Mouse (Mus musculus) embryo, embryonic 10.5 days (tissue): ENCODE data around the gene Foxa3.

Experiments
- DNase-seq: peaks from one replicate; pipeline ENCODE4 v3.0.0-alpha.2; 2015; ENCODE audit warnings: low spot score

Gene Foxa3

DNA sequence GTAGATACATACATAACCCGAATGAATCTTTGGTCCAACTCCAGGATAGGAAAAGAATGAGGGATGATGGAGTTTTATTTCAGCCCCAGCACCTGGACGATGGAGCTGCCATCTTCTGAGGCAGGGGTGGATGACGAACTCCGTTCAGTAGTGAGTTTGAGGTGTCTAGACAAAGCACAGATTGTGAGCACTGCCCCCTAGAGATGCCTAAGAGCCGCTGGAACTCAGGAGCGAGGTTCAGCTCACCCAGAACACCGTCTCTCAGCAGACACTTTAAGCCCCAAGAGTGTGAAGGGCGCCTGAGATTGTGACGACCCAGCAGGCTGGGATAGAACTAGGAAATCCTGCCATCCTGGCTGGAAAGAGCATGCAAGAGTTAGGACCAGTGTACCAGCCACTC is 24.5 kb downstream of the Foxa3 start:
- DNase-seq, result no peak

DNA sequence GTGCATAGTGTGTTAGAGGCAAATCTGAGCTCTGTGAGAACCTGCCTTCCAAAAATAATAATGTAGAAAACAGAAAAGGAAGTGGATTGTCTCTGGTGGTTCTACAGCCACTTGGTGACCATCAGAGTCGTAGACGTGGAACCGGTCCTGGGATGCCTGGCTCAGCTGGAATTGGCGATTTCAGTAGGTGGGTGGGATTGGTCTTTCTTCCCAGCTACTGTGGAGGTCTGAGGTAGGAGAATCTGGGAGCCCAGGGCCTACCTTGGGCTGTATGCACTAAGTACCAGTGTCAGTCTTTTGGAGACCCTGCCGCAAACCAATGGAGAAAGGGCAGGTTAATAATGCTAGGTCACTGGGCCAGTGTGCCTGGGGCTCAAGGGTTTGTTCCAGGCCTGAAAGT is 30.3 kb downstream of the Foxa3 start:
- DNase-seq, result no peak

DNA sequence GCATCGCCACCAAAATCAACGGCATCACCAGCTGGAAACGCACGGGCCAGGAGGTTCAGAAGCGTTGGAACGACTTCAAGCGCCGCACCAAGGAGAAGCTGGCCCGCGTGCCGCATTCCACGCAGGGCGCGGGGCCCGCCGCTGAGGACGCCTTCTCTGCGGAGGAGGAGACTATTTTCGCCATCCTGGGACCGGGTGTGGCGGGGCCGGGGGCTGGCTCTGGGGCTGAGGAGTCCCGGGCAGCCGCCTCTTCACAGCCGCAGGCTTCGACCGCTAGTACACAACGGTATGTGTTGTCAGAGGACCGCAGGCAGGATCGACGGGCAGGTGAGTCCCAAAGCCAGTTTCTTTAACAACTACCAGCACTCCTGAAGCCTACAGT is 31.1 kb downstream of the Foxa3 start:
- no peak for DNase-seq

DNA sequence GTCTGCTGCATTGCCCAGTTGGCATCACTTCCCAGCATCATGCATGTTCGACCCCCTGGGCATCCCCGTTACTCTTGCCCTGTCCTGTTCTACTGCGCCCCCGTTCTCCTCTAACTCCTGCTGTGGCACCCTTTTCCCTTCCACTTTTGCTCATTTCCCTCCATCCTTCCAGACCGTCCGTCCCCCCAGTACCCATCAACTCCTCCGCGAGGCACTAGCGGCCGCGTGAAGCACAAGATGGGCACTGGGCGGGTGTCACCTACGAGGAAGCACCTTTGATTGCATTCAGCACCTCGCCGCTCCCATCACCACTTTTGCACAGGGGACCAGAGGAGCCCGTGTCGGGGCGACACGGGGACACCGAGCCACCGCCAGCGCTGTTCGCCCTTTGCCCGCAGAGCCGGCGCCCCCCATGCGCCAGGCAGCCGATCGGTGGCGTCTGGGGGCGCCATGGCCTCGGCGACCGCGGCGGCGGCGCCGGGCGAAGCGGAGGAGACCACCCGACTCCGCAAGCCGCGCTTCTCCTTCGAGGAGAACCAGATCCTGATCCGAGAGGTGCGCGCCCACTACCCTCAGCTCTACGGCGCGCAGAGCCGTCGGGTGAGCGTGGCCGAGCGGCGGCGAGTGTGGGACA is 31.6 kb downstream of the Foxa3 start:
- DNase-seq, result no peak

DNA sequence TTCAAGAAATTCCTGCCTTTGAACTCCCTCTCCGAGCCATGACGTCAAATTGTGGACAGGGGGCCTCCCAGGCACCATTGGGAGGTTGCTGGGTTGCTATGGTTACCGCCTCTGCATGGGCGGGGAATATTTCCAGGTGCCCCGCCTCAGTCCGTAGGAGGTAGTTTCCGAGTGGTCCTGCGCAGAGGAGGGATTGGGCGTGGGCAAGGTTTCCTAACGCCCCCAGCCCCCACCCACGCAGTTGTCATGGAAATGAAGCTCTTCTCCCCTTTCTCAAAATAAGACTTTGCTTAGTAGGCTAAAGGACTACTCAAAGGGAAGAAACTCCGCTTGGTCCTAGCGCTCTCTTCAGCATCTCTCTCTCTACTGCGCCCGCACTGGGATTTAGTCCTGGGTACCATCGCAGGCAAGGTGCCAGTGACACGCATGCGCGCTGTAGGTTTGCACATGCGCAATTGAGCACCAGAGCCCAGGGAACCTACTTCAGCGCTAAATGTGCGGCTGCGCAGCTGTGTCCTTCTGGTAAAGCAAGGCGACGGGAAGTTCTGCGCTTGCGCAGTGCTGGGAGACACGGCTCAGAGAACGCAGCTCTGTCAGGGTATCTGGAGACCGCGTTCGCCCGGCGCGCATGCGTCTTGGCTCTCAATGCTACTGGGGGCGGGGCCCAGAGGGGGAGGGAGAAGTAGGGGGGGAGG is 32.6 kb downstream of the Foxa3 start, which contains the start of gene Mypop:
Mypop (plus strand) TSS at position 645 of the 695 bp plus-strand sequence.
- peak; percentile 100 for DNase-seq

DNA sequence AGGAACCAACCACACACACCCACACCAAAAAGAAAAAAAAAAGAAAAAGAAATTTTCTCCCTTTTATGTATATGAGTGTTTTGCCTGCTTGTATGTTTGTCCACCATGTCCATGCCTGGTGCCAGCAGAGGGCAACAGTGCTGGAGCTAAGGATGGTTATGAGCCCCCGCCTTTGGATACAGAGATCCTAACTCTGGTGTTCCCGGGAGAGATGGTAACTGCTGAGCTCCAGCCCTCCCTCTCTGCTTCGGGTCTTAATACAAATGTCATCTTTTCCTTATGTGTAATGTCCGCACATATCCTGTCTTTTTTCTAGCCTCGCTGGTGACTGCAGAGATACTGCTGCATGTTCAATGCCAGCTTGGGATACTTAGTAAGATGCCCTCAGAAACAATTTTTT is 33.3 kb downstream of the Foxa3 start:
- DNase-seq, result no peak

DNA sequence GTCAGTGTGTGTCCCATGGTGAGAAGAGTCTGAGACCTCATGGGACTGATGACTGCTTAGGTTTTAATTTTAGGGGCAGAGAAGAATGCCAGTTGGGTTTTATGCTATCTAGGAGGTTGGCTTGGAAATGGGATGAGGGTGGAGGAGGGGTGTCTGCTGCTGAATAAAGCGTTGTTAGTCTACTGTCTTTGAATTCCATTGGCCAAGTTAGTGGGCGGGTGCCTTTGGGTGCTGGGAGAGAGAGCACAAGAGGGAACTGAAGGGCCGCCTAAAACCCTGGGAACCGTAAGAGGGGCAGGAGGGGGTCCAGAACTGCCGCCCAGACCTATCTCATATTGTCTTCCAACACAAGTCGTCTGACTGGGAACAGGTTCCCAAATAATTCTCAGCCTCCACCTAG is 34.6 kb downstream of the Foxa3 start:
- no peak for DNase-seq

DNA sequence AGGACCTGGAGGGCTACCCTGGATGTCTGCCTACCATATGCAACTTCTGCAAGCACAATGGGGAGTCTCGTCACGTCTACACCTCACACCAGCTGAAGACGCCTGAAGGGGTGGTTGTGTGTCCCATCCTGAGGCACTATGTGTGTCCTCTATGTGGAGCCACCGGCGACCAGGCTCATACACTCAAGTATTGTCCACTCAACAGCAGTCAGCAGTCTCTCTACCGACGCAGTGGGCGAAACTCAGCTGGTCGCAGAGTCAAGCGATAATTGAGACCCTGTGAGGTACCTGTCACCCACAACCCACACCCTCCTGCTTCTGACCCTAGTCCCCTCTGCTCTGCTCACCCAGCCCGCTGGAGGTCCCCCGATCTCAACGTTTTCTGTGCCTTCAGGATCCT is 35.6 kb downstream of the Foxa3 start:
- no peak for DNase-seq

DNA sequence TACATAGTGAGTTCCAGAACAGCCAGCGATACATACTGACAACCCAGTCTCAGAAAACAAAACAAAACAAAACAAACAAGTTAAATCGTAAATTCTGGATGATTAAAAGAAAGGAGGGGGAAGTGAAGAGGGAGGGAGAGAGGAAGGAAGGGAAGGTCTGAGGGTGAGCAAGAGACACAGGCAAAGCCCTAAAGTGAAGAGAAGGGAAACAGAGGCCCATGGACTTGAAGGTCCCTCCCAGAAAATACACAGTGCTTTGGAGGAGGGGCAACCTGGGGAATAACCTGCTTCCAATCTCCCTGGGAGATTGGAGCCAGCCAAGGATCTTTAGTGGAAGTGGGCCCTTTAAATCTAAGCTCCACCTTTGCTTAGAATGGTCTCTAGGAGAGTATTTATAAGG is 36.2 kb downstream of the Foxa3 start, which contains the start of gene Nanos2:
Nanos2 (plus strand) TSS at position 301 of the 400 bp plus-strand sequence.
- no peak for DNase-seq

DNA sequence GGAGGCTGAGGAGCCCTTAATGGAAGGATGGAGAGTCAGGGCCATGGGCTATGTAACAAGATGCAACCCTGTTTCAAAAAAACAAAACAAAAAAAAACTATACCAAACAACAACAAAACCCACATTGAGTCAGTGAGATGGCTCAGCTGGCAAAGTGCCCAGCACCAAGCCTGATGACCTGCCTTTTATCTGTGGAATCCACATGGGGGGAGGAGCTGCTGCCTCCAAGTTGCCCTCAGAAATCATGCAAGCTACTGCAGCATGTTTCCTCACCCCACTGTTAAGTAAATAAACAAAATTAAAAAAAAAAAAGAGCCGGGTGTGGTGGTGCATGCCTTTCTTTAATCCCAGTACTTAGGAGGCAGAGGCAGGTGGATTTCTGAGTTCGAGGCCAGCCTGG is 36.8 kb downstream of the Foxa3 start:
- no peak for DNase-seq

DNA sequence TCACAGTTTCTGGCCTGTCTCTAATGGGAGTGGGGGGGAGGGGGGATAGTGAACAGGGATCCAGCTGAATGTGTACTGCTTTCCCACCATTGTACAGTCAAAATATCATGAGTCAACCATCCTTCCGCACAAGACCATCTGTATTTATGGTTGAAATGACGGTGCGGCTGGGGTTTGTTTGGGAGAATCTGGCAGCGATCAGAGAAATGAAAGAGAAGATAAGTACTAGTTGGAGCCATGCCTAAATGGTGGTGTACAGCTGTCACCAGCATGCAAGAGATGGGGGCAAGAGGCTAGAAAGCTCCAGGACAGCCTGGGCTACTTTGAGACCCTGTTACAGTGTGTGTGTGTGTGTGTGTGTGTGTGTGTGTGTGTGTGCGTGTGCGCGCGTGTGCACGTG is 45.0 kb downstream of the Foxa3 start:
- no peak for DNase-seq

DNA sequence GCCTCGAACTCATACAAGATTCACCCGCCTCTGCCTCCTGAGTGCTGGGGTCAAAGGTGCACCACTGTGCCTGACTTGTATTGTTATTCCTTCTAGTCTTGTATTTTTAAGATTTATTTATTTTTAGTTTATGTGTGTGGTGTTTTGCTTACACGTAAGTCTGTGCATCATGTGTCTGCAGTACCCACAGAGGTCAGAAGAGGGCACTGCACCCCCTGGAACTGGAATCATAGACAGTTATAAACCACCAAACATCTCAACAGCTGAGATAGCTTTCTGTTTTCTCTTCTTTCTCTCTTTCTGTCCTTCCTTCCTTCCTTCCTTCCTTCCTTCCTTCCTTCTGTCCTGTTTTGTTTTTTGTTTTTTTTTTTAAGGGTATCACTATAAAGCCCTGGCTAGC is 52.4 kb downstream of the Foxa3 start:
- DNase-seq, result no peak

DNA sequence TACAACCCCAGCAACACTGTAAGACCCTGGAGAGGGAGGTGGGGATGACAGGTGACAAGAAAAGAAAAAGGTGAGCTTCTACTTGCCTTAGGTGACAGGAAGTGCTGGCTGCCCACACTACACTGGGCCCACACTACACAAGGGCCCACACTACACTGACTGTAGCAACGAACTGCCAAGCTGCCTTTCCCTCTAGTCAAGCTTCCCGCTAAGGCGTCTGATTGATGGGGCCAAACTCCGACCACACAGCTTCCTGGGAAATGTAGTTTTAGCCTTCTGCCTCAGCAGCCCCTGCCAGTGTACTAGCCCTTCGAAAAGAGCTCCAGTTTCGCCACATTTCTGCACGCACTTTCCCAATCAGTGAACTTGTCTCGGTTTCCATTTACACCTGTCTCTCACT is 55.7 kb downstream of the Foxa3 start:
- DNase-seq, result no peak

DNA sequence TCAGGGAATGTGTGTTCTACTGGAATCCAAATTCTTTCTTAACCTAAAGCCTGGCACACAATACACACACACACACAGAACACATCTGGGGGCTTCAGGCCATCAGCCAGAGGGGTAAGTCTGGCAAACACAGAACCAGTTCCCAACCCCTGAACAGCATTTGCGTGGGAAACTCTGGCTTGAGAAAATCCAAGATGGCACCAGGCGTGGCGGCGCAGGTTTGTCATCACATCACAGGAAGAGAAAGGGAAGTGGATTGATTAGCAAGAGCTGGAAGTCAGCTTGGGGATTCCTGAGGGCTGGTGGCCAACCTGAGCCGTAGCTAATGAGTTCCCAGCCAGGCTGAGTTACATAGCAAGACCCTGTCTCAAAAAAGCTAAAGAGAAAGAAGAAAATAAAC is 58.0 kb downstream of the Foxa3 start:
- DNase-seq, result no peak

DNA sequence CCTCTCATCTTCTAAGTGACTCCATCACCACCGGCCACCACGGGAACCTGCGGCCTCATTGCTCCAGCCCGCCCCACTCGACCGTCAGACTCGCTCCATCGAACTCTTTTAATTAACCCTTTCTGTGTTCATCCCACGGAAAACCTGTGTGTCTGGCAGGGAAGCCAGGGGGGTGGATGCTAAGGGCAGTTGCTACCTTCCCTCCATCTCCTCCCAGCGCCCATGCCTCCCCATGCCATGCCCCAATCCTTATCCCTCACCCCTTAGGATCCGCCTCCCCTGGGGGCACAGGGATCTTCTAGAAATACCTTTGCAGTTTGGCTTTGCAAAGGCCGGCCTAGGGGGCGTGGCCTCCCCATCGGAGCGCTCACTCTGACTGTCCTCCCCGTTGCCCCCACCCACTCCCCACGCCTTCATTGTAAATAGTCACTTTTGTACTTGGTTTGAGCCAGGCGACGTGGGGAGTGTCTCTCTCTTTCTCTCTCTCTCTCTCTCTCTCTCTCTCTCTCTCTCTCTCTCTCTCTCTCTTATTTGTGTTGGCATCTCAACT is 60.0 kb downstream of the Foxa3 start:
- no peak for DNase-seq
